Mouse (Mus musculus): ENCODE measurements around the gene Ucp2. TPM values are rescaled to one million over a fixed set of nuclear protein-coding genes. Genes with fewer than 3 reads are reported as not detected.
A peak's percentile ranks its signal among the peaks of the same experiment; 100 is the strongest.

Gene Ucp2
- polyA plus RNA-seq, 1 experiment from 2014 or later, result 766 TPM

GRCm38 (mm10) chr7:100496791-100497190, 3.7 kb downstream of the Ucp2 start:
- WGBS (ENCODE audit: insufficient replicate concordance), result 96% methylated on average over 9 of the region's 9 CpGs
- peak overlapping the region; percentile 93 for H3K27ac ChIP-seq (ENCODE audit: low read length)
- H3K4me1 ChIP-seq (ENCODE audit: control insufficient read depth, low read depth, low read length), result peaks cover 57% of the 10 kb centered on the region
- H3K4me3 ChIP-seq (ENCODE audit: low read depth, low read length), result peak overlapping the region; percentile 92
- H3K4me2 ChIP-seq (ENCODE audit: low read depth, low read length), result peak overlapping the region; percentile 77
- H3K9me3 ChIP-seq (replicated peaks; ENCODE audit: control insufficient read depth, low read length), result no peaks in the 10 kb centered on the region
- no peak for ATAC-seq (ENCODE audit: low read depth)
- peaks cover 60% of the 10 kb centered on the region for H3K36me3 ChIP-seq (ENCODE audit: control insufficient read depth, insufficient read depth)
- H3K9ac ChIP-seq (ENCODE audit: low read depth, low read length), result peak overlapping the region; percentile 97; the same call in 1 of the 2 replicates
- H3K27me3 ChIP-seq (ENCODE audit: control insufficient read depth, insufficient read depth, low read depth, low read length), result no peaks in the 10 kb centered on the region

DNA sequence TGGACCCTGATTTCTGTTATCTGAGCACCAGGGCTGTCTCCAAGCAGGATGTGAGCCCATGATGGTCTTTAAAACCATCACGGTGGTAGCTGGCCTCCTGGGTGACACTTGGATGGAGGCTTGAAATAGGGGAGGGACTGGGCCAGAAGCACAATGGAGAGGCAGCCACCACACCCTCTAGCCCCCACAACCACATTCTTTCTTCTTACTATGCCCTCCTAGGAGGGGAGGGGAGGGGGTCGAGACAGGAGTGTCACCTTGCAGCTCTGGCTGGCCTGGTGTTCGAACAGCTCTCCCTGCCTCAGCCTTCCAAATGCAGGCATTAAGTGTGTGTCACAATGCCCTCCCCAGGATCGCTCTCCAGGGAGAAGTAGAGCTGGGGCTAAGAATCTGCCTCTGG, 4.3 kb downstream of the Ucp2 start:
- Histone ChIP-seq H3K9me3 (replicated peaks; ENCODE audit: control insufficient read depth, low read length) (no peaks in the 10 kb centered on the region), H3K4me3 (ENCODE audit: low read depth, low read length) (peak overlapping the region; percentile 92; the same call in 1 of the 2 replicates), H3K4me1 (ENCODE audit: control insufficient read depth, low read depth, low read length) (peaks cover 57% of the 10 kb centered on the region), H3K27me3 (ENCODE audit: control insufficient read depth, insufficient read depth, low read depth, low read length) (no peaks in the 10 kb centered on the region), H3K36me3 (ENCODE audit: control insufficient read depth, insufficient read depth) (peaks cover 60% of the 10 kb centered on the region), H3K4me2 (ENCODE audit: low read depth, low read length) (peak overlapping the region; percentile 77), H3K9ac (ENCODE audit: low read depth, low read length) (no peak overlapping the region), H3K27ac (ENCODE audit: low read length) (0 out of 2 replicates have a peak overlapping the region, but pooled peaks have one; percentile 8)
- WGBS (ENCODE audit: insufficient replicate concordance), result 78% methylated on average over 4 of the region's 4 CpGs
- ATAC-seq (ENCODE audit: low read depth), result no peak

- Histone ChIP-seq H3K4me3 (ENCODE audit: low read depth, low read length) (peak overlapping the region; percentile 2; the same call in 1 of the 2 replicates), H3K4me2 (ENCODE audit: low read depth, low read length) (peak overlapping the region; percentile 8; the same call in 1 of the 2 replicates), H3K4me1 (ENCODE audit: control insufficient read depth, low read depth, low read length) (peaks cover 62% of the 10 kb centered on the region), H3K27me3 (ENCODE audit: control insufficient read depth, insufficient read depth, low read depth, low read length) (no peaks in the 10 kb centered on the region), H3K9me3 (replicated peaks; ENCODE audit: control insufficient read depth, low read length) (no peaks in the 10 kb centered on the region), H3K9ac (ENCODE audit: low read depth, low read length) (no peak overlapping the region), H3K36me3 (ENCODE audit: control insufficient read depth, insufficient read depth) (peaks cover 60% of the 10 kb centered on the region), H3K27ac (ENCODE audit: low read length) (0 out of 2 replicates have a peak overlapping the region, but pooled peaks have one; percentile 14)
- WGBS (ENCODE audit: insufficient replicate concordance), result 86% methylated on average over 13 of the region's 13 CpGs
- no peak for ATAC-seq (ENCODE audit: low read depth)
Measured at GRCm38 (mm10) chr7:100497982-100498381, 4.8 kb downstream of the Ucp2 start.

GRCm38 (mm10) chr7:100499465-100499864, 6.3 kb downstream of the Ucp2 start:
- H3K9ac ChIP-seq (ENCODE audit: low read depth, low read length), result no peak overlapping the region; the same call in 1 of the 2 replicates
- peaks cover 60% of the 10 kb centered on the region for H3K36me3 ChIP-seq (ENCODE audit: control insufficient read depth, insufficient read depth)
- H3K27ac ChIP-seq (ENCODE audit: low read length), result peak overlapping the region; percentile 74
- no peak for ATAC-seq (ENCODE audit: low read depth)
- H3K4me3 ChIP-seq (ENCODE audit: low read depth, low read length), result no peak overlapping the region
- no peaks in the 10 kb centered on the region for H3K9me3 ChIP-seq (replicated peaks; ENCODE audit: control insufficient read depth, low read length)
- peaks cover 71% of the 10 kb centered on the region for H3K4me1 ChIP-seq (ENCODE audit: control insufficient read depth, low read depth, low read length)
- no peaks in the 10 kb centered on the region for H3K27me3 ChIP-seq (ENCODE audit: control insufficient read depth, insufficient read depth, low read depth, low read length)
- no peak overlapping the region for H3K4me2 ChIP-seq (ENCODE audit: low read depth, low read length)

GRCm38 (mm10) chr7:100500276-100500977, 7.3 kb downstream of the Ucp2 start:
- peak; percentile 3 for ATAC-seq (ENCODE audit: low read depth)
- no peak overlapping the region for H3K9ac ChIP-seq (ENCODE audit: low read depth, low read length)
- H3K9me3 ChIP-seq (replicated peaks; ENCODE audit: control insufficient read depth, low read length), result no peaks in the 10 kb centered on the region
- H3K4me2 ChIP-seq (ENCODE audit: low read depth, low read length), result no peak overlapping the region
- H3K4me3 ChIP-seq (ENCODE audit: low read depth, low read length), result no peak overlapping the region
- 65% methylated on average over 16 of the region's 16 CpGs for WGBS (ENCODE audit: insufficient replicate concordance)
- H3K36me3 ChIP-seq (ENCODE audit: control insufficient read depth, insufficient read depth), result peaks cover 52% of the 10 kb centered on the region
- H3K4me1 ChIP-seq (ENCODE audit: control insufficient read depth, low read depth, low read length), result peaks cover 68% of the 10 kb centered on the region
- peak overlapping the region; percentile 74 for H3K27ac ChIP-seq (ENCODE audit: low read length)
- H3K27me3 ChIP-seq (ENCODE audit: control insufficient read depth, insufficient read depth, low read depth, low read length), result no peaks in the 10 kb centered on the region

DNA sequence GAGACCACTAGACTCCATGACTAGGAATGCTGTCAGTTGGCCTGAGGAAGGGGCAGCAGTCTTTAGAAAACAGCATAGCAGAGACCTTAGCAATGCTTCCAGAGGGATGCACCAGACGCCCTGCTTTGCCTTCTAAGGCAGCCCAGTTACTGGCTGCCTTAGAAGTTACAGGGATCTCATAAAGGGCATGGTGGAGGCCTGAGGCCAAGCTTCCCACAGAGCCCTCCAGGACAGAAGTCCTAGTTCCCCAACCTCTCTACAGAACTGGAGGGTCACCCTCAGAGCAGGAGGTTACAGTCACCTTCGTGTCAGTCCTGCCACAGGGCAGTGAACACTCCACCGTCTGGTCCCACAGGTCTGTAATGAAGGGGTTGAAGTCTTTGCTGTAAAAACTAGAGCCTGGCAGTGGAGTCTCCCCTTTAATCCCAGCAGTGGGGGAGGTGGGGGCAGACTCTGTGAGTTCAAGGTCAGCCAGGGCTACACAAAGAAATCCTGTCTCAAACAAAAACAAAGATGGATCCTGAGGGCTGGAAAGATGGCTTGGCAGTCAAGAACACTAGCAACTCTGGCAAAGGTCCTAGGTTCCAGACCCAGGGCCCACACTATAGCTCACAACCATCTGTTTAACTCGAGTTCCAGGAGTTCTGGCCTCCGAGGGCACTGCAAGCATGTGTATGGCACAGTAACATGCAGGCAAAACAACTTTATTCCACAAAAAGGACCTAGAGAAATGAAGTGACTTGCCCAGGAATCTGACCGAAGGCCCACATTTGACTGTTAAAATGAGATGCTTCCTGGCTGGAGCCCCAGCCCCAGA, 8.1 kb downstream of the Ucp2 start:
- H3K9ac ChIP-seq (ENCODE audit: low read depth, low read length), result no peak overlapping the region; the same call in 1 of the 2 replicates

DNA sequence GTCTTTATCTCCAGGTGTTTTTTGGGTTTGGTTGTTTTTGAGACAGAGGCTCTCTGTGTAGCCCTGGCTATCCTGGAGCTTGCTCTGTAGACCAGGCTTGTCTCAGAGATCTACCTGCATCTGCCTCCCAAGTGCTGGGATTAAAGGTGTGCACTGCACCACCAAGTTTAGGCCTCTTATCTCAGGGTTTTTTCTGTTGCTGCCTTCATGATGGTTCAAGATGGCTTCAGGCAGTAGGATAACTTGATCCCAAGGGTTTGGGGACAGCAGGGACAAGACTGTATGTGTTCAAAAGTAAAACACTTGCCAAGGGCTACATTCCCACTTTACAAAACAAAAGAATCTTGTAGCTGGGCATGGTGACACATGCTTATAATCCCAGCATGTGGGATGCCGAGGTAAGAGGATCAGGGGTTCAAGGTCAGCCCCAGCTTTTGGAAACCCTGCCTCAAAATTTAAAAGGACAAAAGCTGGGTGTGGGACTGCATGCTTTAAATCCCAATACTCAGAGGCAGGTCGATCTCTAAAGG, 8.8 kb downstream of the Ucp2 start:
- Histone ChIP-seq H3K27me3 (ENCODE audit: control insufficient read depth, insufficient read depth, low read depth, low read length) (no peaks in the 10 kb centered on the region), H3K4me3 (ENCODE audit: low read depth, low read length) (no peak overlapping the region), H3K4me2 (ENCODE audit: low read depth, low read length) (no peak overlapping the region), H3K9me3 (replicated peaks; ENCODE audit: control insufficient read depth, low read length) (no peaks in the 10 kb centered on the region), H3K9ac (ENCODE audit: low read depth, low read length) (no peak overlapping the region), H3K4me1 (ENCODE audit: control insufficient read depth, low read depth, low read length) (peaks cover 53% of the 10 kb centered on the region), H3K36me3 (ENCODE audit: control insufficient read depth, insufficient read depth) (peaks cover 37% of the 10 kb centered on the region), H3K27ac (ENCODE audit: low read length) (peak overlapping the region; percentile 74)
- 35% methylated on average over 2 of the region's 2 CpGs for WGBS (ENCODE audit: insufficient replicate concordance)
- ATAC-seq (ENCODE audit: low read depth), result 0 out of 2 replicates have a peak, but pooled peaks have one; percentile 1

More for the DNA sequence above, 8.1 kb downstream of the Ucp2 start:
- peaks cover 60% of the 10 kb centered on the region for H3K4me1 ChIP-seq (ENCODE audit: control insufficient read depth, low read depth, low read length)
- H3K4me3 ChIP-seq (ENCODE audit: low read depth, low read length), result no peak overlapping the region
- H3K4me2 ChIP-seq (ENCODE audit: low read depth, low read length), result no peak overlapping the region
- WGBS (ENCODE audit: insufficient replicate concordance), result 62% methylated on average over 6 of the region's 6 CpGs
- no peaks in the 10 kb centered on the region for H3K27me3 ChIP-seq (ENCODE audit: control insufficient read depth, insufficient read depth, low read depth, low read length)
- no peaks in the 10 kb centered on the region for H3K9me3 ChIP-seq (replicated peaks; ENCODE audit: control insufficient read depth, low read length)
- peak overlapping the region; percentile 74 for H3K27ac ChIP-seq (ENCODE audit: low read length)
- H3K36me3 ChIP-seq (ENCODE audit: control insufficient read depth, insufficient read depth), result peaks cover 44% of the 10 kb centered on the region
- peak; percentile 20 for ATAC-seq (ENCODE audit: low read depth)

- peak; percentile 7 for ATAC-seq (ENCODE audit: low read depth)
- peak overlapping the region; percentile 74 for H3K27ac ChIP-seq (ENCODE audit: low read length)
- H3K27me3 ChIP-seq (ENCODE audit: control insufficient read depth, insufficient read depth, low read depth, low read length), result no peaks in the 10 kb centered on the region
- H3K4me2 ChIP-seq (ENCODE audit: low read depth, low read length), result no peak overlapping the region
- H3K36me3 ChIP-seq (ENCODE audit: control insufficient read depth, insufficient read depth), result peaks cover 32% of the 10 kb centered on the region
- peak overlapping the region; percentile 4; the same call in 1 of the 2 replicates for H3K9ac ChIP-seq (ENCODE audit: low read depth, low read length)
- H3K4me3 ChIP-seq (ENCODE audit: low read depth, low read length), result no peak overlapping the region
- no peaks in the 10 kb centered on the region for H3K9me3 ChIP-seq (replicated peaks; ENCODE audit: control insufficient read depth, low read length)
- 46% methylated on average over 7 of the region's 7 CpGs for WGBS (ENCODE audit: insufficient replicate concordance)
- peaks cover 48% of the 10 kb centered on the region for H3K4me1 ChIP-seq (ENCODE audit: control insufficient read depth, low read depth, low read length)
Measured at GRCm38 (mm10) chr7:100502374-100502922, 9.3 kb downstream of the Ucp2 start.

Measured in liver, embryonic 16.5 days (tissue).